Mouse (Mus musculus) myocyte (in vitro differentiated cells): ENCODE measurements at regions not wholly inside any gene's neighbourhood (a gene's known extent, or its start where the extent isn't known, plus 50 kb on each side); places are given as distances from the start of the nearest gene placed in this dataset.

Experiments
- H3K27me3 ChIP-seq: one replicate; pipeline ENCODE4 v1.6.1; 2011; ENCODE audit not compliant: control insufficient read depth, insufficient read depth, insufficient read length
- H3K36me3 ChIP-seq: one replicate; pipeline ENCODE4 v1.6.1; 2011; ENCODE audit not compliant: control insufficient read depth, insufficient read depth
- H3K4me2 ChIP-seq: one replicate; pipeline ENCODE4 v1.6.1; 2011; ENCODE audit warnings: low read depth, control low read depth
- H3K4me3 ChIP-seq: one replicate; pipeline ENCODE4 v1.5.1; 2011; ENCODE audit warnings: mild to moderate bottlenecking, control low read depth, moderate library complexity
- H3K79me2 ChIP-seq: one replicate; pipeline ENCODE4 v1.6.1; 2011; ENCODE audit not compliant: control insufficient read depth, insufficient read depth
- H3ac ChIP-seq: one replicate; pipeline ENCODE4 v1.6.1; 2011; ENCODE audit not compliant: control insufficient read depth, insufficient read length
- CEBPB ChIP-seq: IDR thresholded peaks from 2 replicates; pipeline ENCODE4 v1.6.1; 2011; ENCODE audit warnings: mild to moderate bottlenecking, moderate library complexity; ENCODE audit not compliant: poor library complexity, insufficient read depth, severe bottlenecking
- E2F4 ChIP-seq: IDR thresholded peaks from one replicate; pipeline ENCODE4 v1.6.1; 2011; ENCODE audit warnings: mild to moderate bottlenecking, control low read depth, moderate library complexity; ENCODE audit not compliant: insufficient read depth
- MAX ChIP-seq: IDR thresholded peaks from one replicate; pipeline ENCODE4 v1.6.1; 2011; ENCODE audit warnings: low read depth, mild to moderate bottlenecking, control low read depth
- MYOD1 ChIP-seq, 3 experiments: IDR thresholded peaks; one replicate each; pipeline ENCODE4 v1.6.1; 2011; ENCODE audit warnings: control low read depth in 2 of 3, low read depth in 2 of 3, mild to moderate bottlenecking in 2 of 3, moderate library complexity in 1 of 3; ENCODE audit not compliant: insufficient read length in 2 of 3, control insufficient read depth in 1 of 3
- MYOG ChIP-seq, 3 experiments: IDR thresholded peaks; one replicate each; pipeline ENCODE4 v1.6.1; 2011; ENCODE audit warnings: control low read depth in 2 of 3, low read depth in 2 of 3, mild to moderate bottlenecking in 2 of 3; ENCODE audit not compliant: insufficient read length in 2 of 3, control insufficient read depth in 1 of 3, insufficient read depth in 1 of 3
- POLR2A ChIP-seq: IDR thresholded peaks from one replicate; pipeline ENCODE4 v1.6.1; 2011; ENCODE audit warnings: low read depth, mild to moderate bottlenecking, control low read depth, moderate library complexity; ENCODE audit not compliant: insufficient read length
- POLR2AphosphoS2 ChIP-seq: IDR thresholded peaks from one replicate; pipeline ENCODE4 v1.6.1; 2011; ENCODE audit warnings: low read depth, control low read depth; ENCODE audit not compliant: insufficient read length
- REST ChIP-seq: IDR thresholded peaks from one replicate; pipeline ENCODE4 v1.6.1; 2011; ENCODE audit warnings: mild to moderate bottlenecking, control low read depth, moderate library complexity; ENCODE audit not compliant: insufficient read depth, insufficient read length
- SRF ChIP-seq: IDR thresholded peaks from one replicate; pipeline ENCODE4 v1.6.1; 2011; ENCODE audit warnings: low read depth; ENCODE audit not compliant: control insufficient read depth, insufficient read length
- TCF12 ChIP-seq: IDR thresholded peaks from one replicate; pipeline ENCODE4 v1.6.1; 2011; ENCODE audit warnings: mild to moderate bottlenecking, control low read depth; ENCODE audit not compliant: poor library complexity, insufficient read depth, severe bottlenecking
- TCF3 ChIP-seq: IDR thresholded peaks from one replicate; pipeline ENCODE4 v1.6.1; 2011; ENCODE audit warnings: low read depth, control low read depth; ENCODE audit not compliant: insufficient read length
- USF1 ChIP-seq: IDR thresholded peaks from one replicate; pipeline ENCODE4 v1.6.1; 2011; ENCODE audit warnings: low read depth, mild to moderate bottlenecking, control low read depth, moderate library complexity

DNA sequence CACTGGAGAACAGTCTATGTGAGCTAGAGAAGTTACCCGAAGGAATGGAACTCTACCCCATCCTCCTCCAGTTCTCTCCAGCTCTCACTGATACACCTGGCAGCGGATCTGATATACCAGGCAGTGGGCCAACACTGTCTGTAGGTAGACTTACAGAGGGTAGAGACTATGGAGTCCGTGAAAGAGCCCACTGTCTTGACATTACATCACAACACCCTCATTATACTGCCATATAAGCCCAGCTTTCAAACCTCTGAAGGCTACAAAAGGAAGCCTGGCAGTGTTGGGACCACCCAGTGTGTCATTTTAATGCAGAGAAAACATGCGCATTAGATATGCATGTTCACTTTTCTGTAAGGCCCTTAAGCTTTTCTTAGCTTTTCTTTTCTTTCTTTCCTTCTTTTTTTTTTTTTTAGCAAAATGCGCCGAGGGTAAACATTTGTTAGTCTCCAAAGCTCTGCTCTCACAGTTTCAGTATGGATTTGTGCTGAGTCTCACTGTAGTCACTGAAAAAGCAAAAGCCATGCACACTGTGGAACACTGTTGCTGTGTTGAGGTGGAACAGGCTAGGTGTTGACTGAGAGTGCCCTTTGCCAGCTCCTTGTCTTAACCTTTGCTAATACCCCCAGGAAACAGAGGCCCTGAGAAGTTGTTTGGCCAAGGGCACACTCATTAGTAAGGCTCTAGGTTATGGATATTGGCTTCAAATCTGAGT lies 212.4 kb upstream of the Atp5g3 start:
- Histone ChIP-seq H3K4me2 (no peak overlapping the region), H3K36me3 (no peaks in the 10 kb centered on the region), H3K4me3 (no peak overlapping the region), H3ac (no peak overlapping the region), H3K79me2 (no peaks in the 10 kb centered on the region), H3K27me3 (peaks cover 15% of the 10 kb centered on the region)
- no peak for TF ChIP-seq MAX
- no peak for TF ChIP-seq CEBPB
- TF ChIP-seq USF1: no peak
- no peak for TF ChIP-seq TCF3
- TF ChIP-seq REST: no peak
- no peak for TF ChIP-seq POLR2AphosphoS2
- TF ChIP-seq POLR2A: no peak

- Histone ChIP-seq H3K4me3 (no peak overlapping the region), H3ac (no peak overlapping the region), H3K27me3 (peaks cover 18% of the 10 kb centered on the region), H3K4me2 (no peak overlapping the region), H3K36me3 (no peaks in the 10 kb centered on the region), H3K79me2 (no peaks in the 10 kb centered on the region)
- TF ChIP-seq SRF (no peak), REST (no peak), USF1 (no peak), POLR2A (no peak), MYOD1 (IDR thresholded peaks at IDR 0.05; ENCODE audit: control insufficient read depth in 1 of 3, insufficient read length in 2 of 3, low read depth in 2 of 3) (no peak), MYOG (IDR thresholded peaks at IDR 0.05; ENCODE audit: control insufficient read depth in 1 of 3, insufficient read depth in 1 of 3, insufficient read length in 2 of 3, low read depth in 2 of 3) (no peak), CEBPB (no peak), TCF12 (no peak)
These were observed 211.8 kb upstream of the Atp5g3 start for GRCm38 (mm10) chr2:74122937-74123336.

GRCm38 (mm10) chr2:74120051-74120450 lies 208.9 kb upstream of the Atp5g3 start:
- Histone ChIP-seq H3K36me3 (no peaks in the 10 kb centered on the region), H3K27me3 (peaks cover 22% of the 10 kb centered on the region), H3ac (no peak overlapping the region), H3K4me3 (no peak overlapping the region), H3K79me2 (no peaks in the 10 kb centered on the region), H3K4me2 (no peak overlapping the region)
- TF ChIP-seq MAX: no peak

GRCm38 (mm10) chr2:74119167-74119937 lies 208.2 kb upstream of the Atp5g3 start:
- Histone ChIP-seq H3K79me2 (no peaks in the 10 kb centered on the region), H3ac (no peak overlapping the region), H3K4me2 (no peak overlapping the region), H3K27me3 (peaks cover 22% of the 10 kb centered on the region), H3K4me3 (no peak overlapping the region), H3K36me3 (no peaks in the 10 kb centered on the region)
- TF ChIP-seq E2F4 (no peak), CEBPB (no peak), USF1 (no peak), TCF12 (no peak), MAX (no peak), REST (no peak), SRF (no peak), MYOD1 (IDR thresholded peaks at IDR 0.05; ENCODE audit: control insufficient read depth in 1 of 3, insufficient read length in 2 of 3, low read depth in 2 of 3) (no peak), POLR2AphosphoS2 (no peak), POLR2A (no peak), TCF3 (no peak)

- Histone ChIP-seq H3K27me3 (no peaks in the 10 kb centered on the region), H3K36me3 (no peaks in the 10 kb centered on the region), H3ac (no peak overlapping the region), H3K79me2 (no peaks in the 10 kb centered on the region), H3K4me2 (no peak overlapping the region), H3K4me3 (no peak overlapping the region)
- no peak for TF ChIP-seq SRF
These were observed 195.3 kb upstream of the Atp5g3 start for GRCm38 (mm10) chr2:74106472-74106871.
